Mouse (Mus musculus) ovary, postnatal 14 days (tissue): ENCODE measurements around the gene Gm17087.

ENCODE experiments used
- DNase-seq: peaks from one replicate; pipeline ENCODE4 v3.0.0; 2022; ENCODE audit warnings: low spot score

Gm17087 gene

DNA sequence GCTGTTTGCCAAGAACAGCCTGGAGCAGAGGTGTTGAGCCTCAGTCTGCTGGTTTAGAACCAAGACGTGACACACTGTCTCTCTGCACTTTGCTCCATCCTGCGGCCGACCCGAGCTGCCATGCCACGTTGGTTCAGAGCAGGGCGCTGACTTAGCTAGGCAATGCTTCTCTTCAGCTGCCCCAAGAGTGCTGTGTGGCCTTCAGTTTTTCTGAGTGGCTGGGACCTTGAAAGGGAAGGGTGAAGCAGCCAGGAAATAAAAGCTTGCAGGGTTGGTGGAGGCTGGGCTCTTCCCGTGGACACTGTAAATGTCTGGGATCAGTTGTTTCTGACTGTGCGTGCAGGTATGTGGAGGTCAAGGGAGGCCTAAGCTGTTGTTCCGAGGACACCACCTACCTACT lies 20.4 kb downstream of the Gm17087 start:
- no peak for DNase-seq

- DNase-seq: no peak
Measured at GRCm38 (mm10) chr17:8541974-8542538, 24.7 kb downstream of the Gm17087 start.

DNA sequence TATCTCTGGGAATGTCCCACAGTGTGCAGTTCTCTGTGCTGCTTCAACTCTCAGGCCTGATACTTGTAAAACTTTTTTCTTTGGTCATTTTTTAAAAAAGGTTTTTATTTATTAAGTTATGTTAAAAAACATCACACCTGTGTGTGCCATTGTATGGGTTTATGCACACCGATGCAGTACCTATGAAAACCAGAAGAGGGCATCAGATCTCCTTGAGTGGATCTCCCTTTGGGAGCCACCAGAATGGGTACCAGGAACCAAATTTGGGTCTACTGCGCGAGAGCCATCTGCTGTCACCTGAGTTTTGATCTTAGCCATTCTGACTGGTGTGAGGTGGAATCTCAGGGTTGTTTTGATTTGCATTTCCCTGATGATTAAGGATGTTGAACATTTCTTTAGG lies 28.6 kb downstream of the Gm17087 start:
- no peak for DNase-seq

DNA sequence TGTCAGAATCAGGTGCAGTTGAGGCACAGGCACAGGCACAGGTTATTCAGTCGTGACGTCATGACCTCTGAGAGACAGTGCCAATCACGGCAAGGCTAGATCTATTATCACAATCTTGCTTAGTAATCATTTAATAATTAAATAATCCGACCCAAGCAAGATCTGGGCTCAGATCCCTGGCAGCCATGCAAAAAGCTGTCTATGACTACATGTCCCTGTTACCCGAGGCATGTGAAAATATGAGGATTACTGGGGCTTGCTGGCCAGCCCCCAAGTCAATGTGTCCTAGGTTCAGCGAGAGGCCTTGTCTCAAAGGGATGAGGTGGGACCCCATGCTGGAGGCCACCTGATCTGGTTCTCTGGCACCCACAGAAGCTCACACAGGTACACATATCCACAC lies 30.2 kb downstream of the Gm17087 start:
- no peak for DNase-seq

DNA sequence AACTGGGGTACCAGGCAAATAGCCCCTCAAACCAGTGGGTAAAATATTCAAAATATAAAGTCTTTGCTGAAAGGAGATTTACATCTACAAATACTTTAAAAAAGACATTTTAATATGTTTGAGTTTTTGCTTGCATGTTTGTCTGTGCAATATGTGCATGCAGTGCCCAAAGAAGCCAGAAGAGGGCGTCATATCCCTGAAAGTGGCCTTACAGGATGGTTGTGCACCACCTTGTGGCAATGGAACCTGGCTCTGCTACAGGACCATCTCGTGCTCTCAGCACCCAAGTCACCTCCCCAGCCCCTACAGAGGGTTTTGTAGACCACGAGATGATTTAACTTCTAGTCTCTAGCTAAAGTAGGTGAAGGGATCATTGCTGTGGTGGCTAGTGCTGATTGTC lies 32.9 kb downstream of the Gm17087 start:
- no peak for DNase-seq

- no peak for DNase-seq
Measured at GRCm38 (mm10) chr17:8532609-8533008, 34.1 kb downstream of the Gm17087 start.

DNA sequence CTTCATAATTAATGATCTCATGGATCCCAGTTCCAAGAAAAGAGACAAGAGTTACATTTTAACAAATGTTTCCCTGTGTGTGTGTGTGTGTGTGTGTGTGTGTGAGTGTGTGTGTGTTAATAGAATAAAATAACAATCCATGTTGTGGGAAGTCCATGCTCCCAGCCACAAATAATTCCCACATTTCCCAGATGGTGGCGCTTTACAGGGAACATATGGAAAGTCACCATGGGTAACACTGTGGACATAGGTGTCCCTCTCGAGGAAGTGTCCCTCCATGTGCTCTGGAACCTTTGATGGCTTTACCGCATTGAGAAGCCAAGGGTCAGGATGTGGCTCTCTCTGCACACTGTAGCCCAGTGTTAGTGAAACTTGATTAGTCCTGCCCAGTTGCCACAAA lies 38.1 kb downstream of the Gm17087 start:
- no peak for DNase-seq

DNA sequence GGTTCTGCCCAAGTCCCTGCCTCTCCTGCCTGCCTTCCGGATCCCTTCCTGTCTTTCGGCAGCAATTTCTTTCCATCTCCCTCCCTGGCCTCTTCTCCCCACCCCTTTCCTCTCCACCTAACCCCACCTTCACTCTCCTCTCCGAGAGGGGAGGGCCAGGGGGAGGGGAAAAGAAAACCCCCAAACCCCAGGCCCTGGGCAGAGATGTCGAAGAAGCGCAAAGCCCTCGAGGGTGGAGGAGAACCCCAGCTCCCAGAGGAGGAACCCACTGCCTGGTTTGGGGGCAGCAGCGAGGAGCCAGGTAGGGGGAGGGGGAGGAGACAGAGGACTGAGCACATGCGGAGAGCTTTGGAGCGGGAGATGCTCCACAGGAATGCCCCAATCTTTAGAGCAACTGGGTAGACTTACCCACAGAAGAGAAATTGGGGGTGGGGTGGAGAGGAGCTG lies 39.9 kb downstream of the Gm17087 start:
- no peak for DNase-seq

GRCm38 (mm10) chr17:8525971-8526740 lies 40.6 kb downstream of the Gm17087 start:
- no peak for DNase-seq

DNA sequence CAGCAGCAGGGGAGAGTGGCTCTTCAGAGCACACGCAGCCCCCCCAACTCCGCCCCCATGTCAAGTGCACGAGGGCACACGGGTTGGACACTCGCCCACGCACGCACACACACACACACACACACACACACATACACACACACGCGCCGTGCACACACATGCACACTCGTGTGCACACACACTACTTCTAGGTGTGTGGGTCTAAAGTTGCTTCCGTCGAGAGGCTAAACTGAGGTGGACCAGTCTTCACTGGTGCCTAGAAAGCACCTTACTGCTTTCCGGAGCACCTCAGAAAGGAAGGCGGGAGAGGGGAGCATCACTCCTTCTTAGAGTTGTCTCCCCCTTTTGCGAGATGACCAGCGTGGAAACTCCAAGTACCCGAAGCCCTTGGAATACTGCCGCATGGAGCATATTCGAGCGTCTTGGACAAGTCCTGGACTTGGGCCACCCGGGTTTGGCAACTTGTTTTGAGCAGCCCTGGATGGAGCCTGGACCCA lies 41.5 kb downstream of the Gm17087 start, which contains the start of gene Pde10a:
Gene Pde10a (plus strand): TSS at position 148 of the 497 bp plus-strand sequence.
- DNase-seq: no peak

DNA sequence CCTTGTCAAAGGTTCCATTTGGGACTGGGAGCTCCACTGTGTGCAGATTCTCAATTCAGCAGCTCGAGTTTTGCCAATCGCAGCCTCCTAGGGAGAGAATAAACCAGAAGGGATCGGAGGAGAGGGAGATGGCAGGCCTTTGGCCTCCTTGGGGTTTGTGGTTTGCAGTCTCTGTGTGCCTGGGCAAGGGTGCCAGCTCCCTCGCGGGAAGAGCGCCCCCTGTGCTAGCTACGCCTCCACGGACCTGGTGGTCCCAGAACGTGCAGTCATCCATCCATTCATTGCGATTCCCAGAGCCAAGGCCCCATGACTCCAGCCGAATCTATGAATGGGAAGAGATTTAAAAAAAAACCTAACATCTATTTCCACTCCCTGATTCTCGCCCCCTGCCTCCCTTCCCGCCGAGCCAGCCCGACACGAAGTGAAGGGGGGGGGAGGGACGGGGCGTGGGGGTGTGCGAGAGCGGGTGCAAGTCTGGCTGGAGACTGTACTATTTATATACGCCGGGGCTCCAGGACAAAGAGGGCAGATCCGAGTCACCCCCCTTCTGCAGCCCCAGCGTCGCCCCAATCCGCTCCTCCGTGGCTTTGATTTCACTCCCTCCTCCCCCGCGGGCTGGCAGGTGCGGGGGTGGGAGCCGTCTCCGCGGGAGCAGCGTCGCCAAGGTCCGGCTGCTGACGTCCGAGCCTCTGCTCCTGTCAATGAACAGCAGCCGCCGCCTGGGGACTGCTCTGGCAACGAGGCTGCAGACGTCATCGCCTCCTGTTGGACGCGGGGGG lies 42.2 kb downstream of the Gm17087 start:
- peak; percentile 36 for DNase-seq

DNA sequence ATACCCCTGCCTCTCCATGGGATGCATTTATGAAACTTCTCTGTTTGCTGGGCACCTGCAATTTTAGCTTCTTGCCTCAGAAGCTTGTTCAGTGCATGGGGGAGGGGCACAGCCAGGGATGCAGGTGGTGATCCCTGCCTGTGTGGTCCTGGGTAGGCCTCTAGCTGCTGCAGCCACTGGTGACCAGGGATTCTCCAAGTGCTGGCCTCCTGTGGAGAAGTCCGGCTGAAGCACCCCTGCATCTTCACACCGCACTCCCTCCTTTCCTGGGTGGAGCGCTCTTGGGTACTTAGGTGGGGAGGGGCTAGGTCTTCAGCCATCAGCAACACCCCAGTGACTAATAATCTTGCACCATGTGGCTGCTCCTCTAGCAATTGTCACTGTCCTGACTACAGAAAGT lies 42.8 kb downstream of the Gm17087 start:
- DNase-seq: no peak

DNA sequence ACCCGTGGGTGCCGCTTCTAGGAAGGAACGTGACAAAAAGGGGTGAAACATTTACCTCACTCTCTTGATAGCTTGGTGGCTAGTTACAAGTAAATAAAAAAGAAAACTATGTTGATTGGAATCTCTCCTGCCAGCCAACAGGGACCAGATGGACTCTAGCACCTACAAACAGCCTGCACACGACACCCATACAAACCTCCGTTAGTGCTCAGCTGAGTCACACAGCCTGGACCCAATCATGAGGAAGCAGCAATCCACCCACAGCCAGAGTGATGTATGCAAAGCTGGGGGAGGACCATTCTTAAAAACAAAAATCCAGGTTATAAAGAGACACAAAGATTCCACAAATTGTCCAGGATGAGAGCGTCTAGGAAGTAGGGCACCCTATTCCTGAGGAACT lies 50.7 kb downstream of the Gm17087 start:
- no peak for DNase-seq
